Mouse (Mus musculus): ENCODE data around the gene Oaz1.

The Oaz1 gene

GRCm38 (mm10) chr10:80843931-80844547, 17.6 kb downstream of the Oaz1 start, which contains the start of gene Lingo3:
TSS of gene Lingo3 (minus strand) at chr10:80844039.
- CTCF ChIA-PET, result interaction anchor here (0.6 kb wide), 1 partner anchor 19 kb away, joined by 4 read pairs; no protein-coding TSS in a partner anchor

DNA sequence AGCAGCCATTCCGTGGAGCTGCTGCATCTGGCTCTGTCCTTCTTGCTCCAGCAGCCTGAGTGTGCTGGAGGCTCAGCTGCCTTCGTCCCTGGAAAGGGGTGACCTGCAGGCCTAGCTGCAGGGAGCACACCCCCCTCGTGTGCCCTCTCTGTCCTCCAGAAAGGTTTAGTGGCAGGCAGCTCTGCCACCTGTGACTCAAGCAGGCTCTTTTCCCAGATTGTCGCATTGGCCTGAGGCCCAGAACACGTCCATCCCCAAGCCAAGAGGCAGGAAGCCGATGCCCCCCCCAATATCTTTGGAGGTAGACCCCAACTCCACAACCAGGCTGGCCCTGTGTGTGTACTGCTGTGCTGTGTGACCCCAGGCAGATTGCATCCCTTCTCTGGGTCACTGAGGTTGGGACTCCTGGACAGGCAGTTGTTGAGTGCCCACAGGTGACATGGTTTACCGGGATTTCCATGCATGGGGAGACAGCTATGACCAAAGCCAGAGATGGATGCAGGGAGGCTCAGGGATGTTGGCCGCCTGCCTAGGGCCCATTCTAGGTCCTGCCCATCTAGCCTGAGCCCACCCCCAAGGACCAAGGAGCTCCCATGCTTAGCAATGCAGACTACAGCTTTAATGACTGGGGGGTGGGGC, 18.7 kb downstream of the Oaz1 start:
- CTCF ChIA-PET, result no interaction called here

DNA sequence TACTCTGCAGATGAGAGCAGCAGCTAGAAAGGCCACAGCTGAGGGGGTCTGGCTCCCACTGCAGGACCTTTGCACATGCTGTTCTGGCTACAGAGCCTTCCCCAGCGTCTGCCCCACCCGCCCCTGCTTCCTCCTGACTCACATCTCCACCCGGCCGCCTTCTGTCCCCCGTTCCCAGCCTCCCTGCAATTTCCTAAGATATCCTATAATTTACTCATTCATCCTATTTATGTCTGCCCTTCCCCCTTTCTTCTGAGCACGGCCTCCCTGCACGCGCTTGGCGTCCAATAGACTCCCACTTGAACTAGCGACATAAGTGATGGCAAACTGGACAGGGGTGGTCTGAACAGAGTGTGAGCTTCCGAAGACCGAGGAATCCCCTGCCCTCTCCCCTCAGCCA, 19.3 kb downstream of the Oaz1 start:
- CTCF ChIA-PET, result no interaction called here

- CTCF ChIA-PET, result interaction anchor here (0.5 kb wide), 1 partner anchor 314 kb away, joined by 3 read pairs; no protein-coding TSS in a partner anchor
These were observed 22.1 kb downstream of the Oaz1 start for GRCm38 (mm10) chr10:80848571-80848970.

DNA sequence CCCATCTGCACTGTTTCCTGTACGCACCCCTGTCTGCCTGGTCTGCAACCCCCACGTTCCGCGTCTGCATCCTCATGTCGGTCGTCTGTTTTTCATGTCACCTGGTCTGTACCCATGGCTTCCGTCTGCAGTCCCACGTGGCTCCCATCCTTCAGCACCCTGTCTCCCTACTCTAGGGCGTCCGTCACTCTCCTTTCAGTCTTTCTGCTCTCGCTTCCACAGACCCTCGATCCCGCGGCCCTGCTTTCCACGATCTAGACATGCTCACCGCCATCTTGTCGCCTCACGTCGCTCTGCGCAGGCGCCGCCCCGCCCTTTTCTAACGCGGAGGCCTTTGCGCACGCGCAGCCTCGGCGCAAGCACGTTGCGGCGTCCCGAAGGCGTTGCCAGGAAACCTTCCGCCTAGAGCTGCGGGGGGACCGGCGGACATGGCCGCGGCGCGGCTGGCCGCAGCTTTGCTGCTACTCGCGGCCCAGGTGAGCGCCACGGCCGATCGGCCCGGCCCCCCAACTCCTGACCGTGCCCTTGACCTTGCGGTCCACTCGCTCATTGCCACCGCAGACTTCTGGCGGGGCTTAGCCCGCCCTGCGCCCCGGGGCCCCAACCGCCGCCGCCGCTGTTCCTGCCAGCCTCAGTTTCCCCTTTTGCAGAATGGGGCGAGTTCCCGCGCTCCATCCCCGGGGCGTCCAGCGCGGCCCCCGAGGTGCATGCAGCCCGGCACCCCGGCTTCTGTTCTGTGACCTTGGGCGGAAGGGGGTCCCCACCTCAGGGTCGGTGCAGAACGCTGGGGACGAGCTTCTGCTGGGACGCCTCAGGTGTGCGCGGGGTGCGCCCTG, 28.7 kb downstream of the Oaz1 start, which contains the start of the genes Lsm7 and Sppl2b:
TSS of gene Lsm7 (minus strand) at position 297 of the 836 bp plus-strand sequence.
TSS of gene Sppl2b (plus strand) at position 363 of the 836 bp plus-strand sequence.
- CTCF ChIA-PET, result no interaction called here

- CTCF ChIA-PET, result no interaction called here
These were observed 29.3 kb downstream of the Oaz1 start for GRCm38 (mm10) chr10:80855749-80856073.

DNA sequence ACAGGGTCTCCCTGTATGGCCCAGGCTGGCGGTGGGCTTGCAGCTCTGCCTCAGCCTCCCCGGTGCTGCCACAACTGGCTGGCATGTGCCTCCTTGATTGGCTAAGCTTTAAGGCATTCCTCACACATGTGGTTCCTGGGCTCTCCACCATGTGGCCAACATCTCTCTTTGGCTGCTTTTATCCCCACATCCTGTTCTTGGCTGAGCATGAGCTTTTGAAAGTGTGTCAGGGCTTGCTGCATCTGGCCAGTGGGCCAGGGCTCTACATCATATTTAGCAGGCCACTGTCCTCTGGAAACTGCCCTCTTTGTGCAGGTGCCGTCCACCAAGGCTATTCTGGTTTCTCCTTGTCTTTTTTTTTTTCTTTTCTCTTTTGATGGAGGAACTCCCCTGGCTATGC, 29.8 kb downstream of the Oaz1 start:
- CTCF ChIA-PET, result no interaction called here

- CTCF ChIA-PET, result no interaction called here
These were observed 30.5 kb downstream of the Oaz1 start for GRCm38 (mm10) chr10:80856908-80857307.

DNA sequence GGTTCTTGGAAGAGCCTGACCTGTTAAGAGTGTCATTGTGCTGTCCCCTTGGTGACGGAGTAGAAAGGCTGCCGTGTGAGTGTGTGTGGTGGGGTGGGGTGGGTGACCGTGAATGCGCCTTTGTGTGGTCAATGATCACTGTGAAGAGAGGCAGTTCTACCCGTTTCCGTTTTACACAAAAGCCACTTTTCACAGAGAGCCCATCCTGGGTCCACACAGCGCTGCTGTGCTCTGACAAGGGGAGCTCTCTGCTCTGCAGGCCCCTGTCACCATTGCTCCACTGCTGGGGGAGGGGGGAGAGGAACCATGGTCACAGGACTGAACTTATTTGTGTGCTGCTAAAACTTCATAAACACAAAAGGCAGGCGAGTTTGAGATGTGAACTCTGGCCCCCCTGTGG, 30.9 kb downstream of the Oaz1 start:
- CTCF ChIA-PET, result no interaction called here

GRCm38 (mm10) chr10:80857848-80858247, 31.4 kb downstream of the Oaz1 start:
- CTCF ChIA-PET, result no interaction called here

GRCm38 (mm10) chr10:80858350-80858935, 32.0 kb downstream of the Oaz1 start:
- CTCF ChIA-PET, result no interaction called here

GRCm38 (mm10) chr10:80862305-80862704, 35.8 kb downstream of the Oaz1 start:
- CTCF ChIA-PET, result interaction anchor here (0.6 kb wide), 1 partner anchor 47 kb away, joined by 3 read pairs; no protein-coding TSS in a partner anchor

DNA sequence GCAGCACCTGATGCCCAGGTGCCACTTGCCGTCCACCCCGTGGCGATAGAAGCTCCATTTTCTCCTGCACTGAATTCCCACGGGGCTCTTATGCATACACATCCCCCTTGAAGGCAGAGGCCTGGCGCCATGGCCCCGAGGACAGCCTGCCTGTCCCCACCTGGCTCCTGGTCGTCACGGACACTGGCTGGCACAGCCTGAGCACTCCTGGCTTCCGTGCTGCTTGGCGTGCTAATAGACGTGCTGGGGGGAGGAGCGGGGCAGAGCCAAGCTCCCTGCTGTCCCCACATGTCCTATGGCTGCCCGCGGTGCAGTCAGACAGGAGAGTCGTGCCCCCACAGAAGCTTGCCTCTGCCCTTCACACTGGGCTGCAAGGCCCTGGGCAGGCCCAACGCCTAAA, 38.0 kb downstream of the Oaz1 start:
- CTCF ChIA-PET, result no interaction called here

- CTCF ChIA-PET, result interaction anchor here (0.6 kb wide), 1 partner anchor 364 kb away, joined by 14 read pairs; no protein-coding TSS in a partner anchor
These were observed 44.5 kb downstream of the Oaz1 start for GRCm38 (mm10) chr10:80870993-80871392.

GRCm38 (mm10) chr10:80871581-80871980, 45.1 kb downstream of the Oaz1 start, which contains the start of gene Tmprss9:
TSS of gene Tmprss9 (plus strand) at chr10:80871848.
- CTCF ChIA-PET, result interaction anchor here (0.6 kb wide), 1 partner anchor 365 kb away, joined by 14 read pairs; no protein-coding TSS in a partner anchor

DNA sequence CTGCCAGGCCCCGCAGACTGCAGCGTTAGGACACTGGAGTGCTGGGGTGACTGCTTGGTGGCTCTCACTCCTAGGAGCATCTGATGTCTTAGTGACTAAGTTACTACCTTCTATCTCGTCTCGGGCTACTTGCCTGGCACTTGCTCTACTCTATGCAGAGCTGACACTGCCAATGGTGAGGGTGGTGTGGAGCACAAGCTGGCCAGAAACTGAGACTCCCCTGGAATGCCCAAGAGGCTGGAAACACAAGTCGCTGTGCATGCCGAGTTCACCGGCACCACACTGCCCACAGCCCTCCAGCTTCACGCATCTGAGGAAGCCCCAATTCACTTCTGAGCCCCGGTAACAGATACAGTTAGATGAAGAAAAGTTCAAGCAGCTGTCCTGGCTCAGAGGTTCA, 47.6 kb downstream of the Oaz1 start:
- CTCF ChIA-PET, result interaction anchor here (0.6 kb wide), 1 partner anchor 307 kb away, joined by 3 read pairs; no protein-coding TSS in a partner anchor

GRCm38 (mm10) chr10:80876028-80876427, 49.6 kb downstream of the Oaz1 start:
- CTCF ChIA-PET, result interaction anchor here (0.8 to 0.9 kb wide), 2 partner anchors 22 to 55 kb away, joined by 3 to 7 read pairs; no protein-coding TSS in a partner anchor

GRCm38 (mm10) chr10:80876594-80876993, 50.1 kb downstream of the Oaz1 start:
- CTCF ChIA-PET, result interaction anchor here (0.8 to 1.1 kb wide), 2 partner anchors 21 to 126 kb away, joined by 3 to 7 read pairs; no protein-coding TSS in a partner anchor
